Mouse (Mus musculus) neural tube, embryonic 13.5 days (tissue): Measurements from ENCODE around the gene Gm3173. TPM values are rescaled to one million over a fixed set of nuclear protein-coding genes. Genes with fewer than 3 reads are reported as not detected.
"Not testable (repeated sequence)": the region's sequence is repeated elsewhere in the genome, so short reads cannot be mapped to it uniquely, and the experiment has no call there.

ENCODE experiments used
- ATAC-seq: fragments of 200-750 bp; cut with Nextera tagmentation; 2 replicates; pipeline ENCODE4 v1.8.0; 2017; ENCODE audit warnings: low read depth, mild to moderate bottlenecking, moderate TSS enrichment, moderate library complexity
- H3K27ac ChIP-seq: fragments of 300-500 bp; sonication (generic); replicated peaks from 2 replicates; pipeline ENCODE4 v1.5.1; 2015; ENCODE audit warnings: moderate library complexity, mild to moderate bottlenecking, inconsistent platforms
- H3K27me3 ChIP-seq: fragments of 300-500 bp; sonication (generic); 2 replicates; pipeline ENCODE4 v1.6.1; 2015; ENCODE audit warnings: mild to moderate bottlenecking, inconsistent platforms
- H3K36me3 ChIP-seq: fragments of 300-500 bp; sonication (generic); 2 replicates; pipeline ENCODE4 v1.6.1; 2015; ENCODE audit warnings: mild to moderate bottlenecking, inconsistent platforms
- H3K4me1 ChIP-seq: fragments of 300-500 bp; sonication (generic); replicated peaks from 2 replicates; pipeline ENCODE4 v1.6.1; 2015; ENCODE audit warnings: inconsistent platforms
- H3K4me2 ChIP-seq: fragments of 300-500 bp; sonication (generic); 2 replicates; pipeline ENCODE4 v1.6.1; 2015; ENCODE audit warnings: inconsistent platforms, mild to moderate bottlenecking, moderate library complexity
- H3K4me3 ChIP-seq: fragments of 300-500 bp; sonication (generic); 2 replicates; pipeline ENCODE4 v1.5.1; 2015; ENCODE audit warnings: mild to moderate bottlenecking, inconsistent platforms
- H3K9ac ChIP-seq: fragments of 300-500 bp; sonication (generic); 2 replicates; pipeline ENCODE4 v1.6.1; 2015; ENCODE audit warnings: moderate library complexity, mild to moderate bottlenecking, inconsistent platforms
- H3K9me3 ChIP-seq: fragments of 300-500 bp; sonication (generic); 2 replicates; pipeline ENCODE4 v1.6.1; 2016; ENCODE audit warnings: inconsistent platforms
- WGBS: fragments of 180-500 bp; shearing (Covaris S2); methylation state at CpG from one replicate; pipeline ENCODE4 v1.1.7; 2015; 5-methylcytosine and 5-hydroxymethylcytosine counted together
- polyA plus RNA-seq: library from polyadenylated mRNA; unstranded; fragments of >200 nt; fragmentation: Nextera tagmentation; extraction: Ambion mirVana; gene quantifications from 2 replicates; pipeline ENCODE4 v1.2.1, GENCODE M21; 2015

The Gm3173 gene
- polyA plus RNA-seq, 1 experiment from 2014 or later = 1.4 TPM

DNA sequence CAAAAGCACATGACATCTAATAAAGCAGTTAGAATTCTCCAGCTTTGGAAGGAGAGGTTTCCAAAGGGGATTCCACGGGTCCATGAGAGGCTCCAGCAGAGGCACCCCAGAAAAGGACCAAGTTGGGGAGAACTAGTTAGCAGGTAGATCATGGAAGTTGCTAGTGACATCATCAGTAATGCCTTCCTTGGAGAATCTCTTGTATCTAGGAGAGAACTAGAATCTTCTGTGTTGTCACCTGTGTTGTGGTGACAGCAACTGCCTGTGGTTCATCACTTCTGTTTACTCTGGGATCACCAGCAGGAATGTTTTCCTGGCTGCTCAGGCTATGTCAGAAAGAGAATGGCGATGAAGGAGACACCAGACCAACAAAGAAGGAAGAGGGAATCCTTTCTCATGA, 124.3 kb downstream of the Gm3173 start, which contains the start of gene Gm3047:
Gene Gm3047, plus strand, starts transcription at position 301 of the 400 bp plus-strand sequence.
- not testable (repeated sequence) for H3K27me3 ChIP-seq, H3K4me1 ChIP-seq, H3K9ac ChIP-seq, H3K4me3 ChIP-seq, ATAC-seq, H3K4me2 ChIP-seq, H3K27ac ChIP-seq, H3K9me3 ChIP-seq, H3K36me3 ChIP-seq
- no CpG with 5 or more reads among the region's 2 CpGs for WGBS

Other genes with a start within 250 kb of the Gm3173 start
- 4.4 and 4.9 TPM in 2 replicates for gene Gm2974, start 248.4 kb upstream of the Gm3173 start, polyA plus RNA-seq
- not detected in 2 replicates for gene Gm3138, start 181.4 kb upstream of the Gm3173 start, polyA plus RNA-seq
- gene Gm3149, start 113.7 kb upstream of the Gm3173 start, polyA plus RNA-seq = not detected in 2 replicates
- gene 2610042L04Rik, start 96.2 kb upstream of the Gm3173 start, polyA plus RNA-seq = 2.3 and 3.8 TPM in 2 replicates
- not detected in 2 replicates for gene Gm3159, start 33.5 kb upstream of the Gm3173 start, polyA plus RNA-seq
- 3.4 and 3.5 TPM in 2 replicates for gene Gm3164, start 15.5 kb upstream of the Gm3173 start, polyA plus RNA-seq
- gene Gm3182, start 50.8 kb downstream of the Gm3173 start, polyA plus RNA-seq = not detected in 2 replicates
- gene Gm3047, start 124.4 kb downstream of the Gm3173 start, polyA plus RNA-seq = not detected in 2 replicates
- gene Gm8159, start 201.4 kb downstream of the Gm3173 start, polyA plus RNA-seq = not detected in 2 replicates
- gene Gm3239, start 233.2 kb downstream of the Gm3173 start, polyA plus RNA-seq = 0.47 TPM in 1 of 2 replicates, not detected in the other